Mouse (Mus musculus) forebrain, postnatal 0 days (tissue): ENCODE measurements at regions not wholly inside any gene's neighbourhood (a gene's known extent, or its start where the extent isn't known, plus 50 kb on each side); places are given as distances from the start of the nearest gene placed in this dataset.

Experiments used
- ATAC-seq: fragments of 200-750 bp; cut with Nextera tagmentation; 2 replicates; pipeline ENCODE4 v1.8.0; 2017; ENCODE audit warnings: mild to moderate bottlenecking, moderate library complexity
- DNase-seq: peaks from one replicate; pipeline ENCODE4 v3.0.0-alpha.2; 2015
- H3K27ac ChIP-seq: fragments of 300-500 bp; sonication (generic); 2 replicates; pipeline ENCODE4 v1.5.1; 2014; ENCODE audit warnings: low read depth, mild to moderate bottlenecking, antibody characterized with exemption, low read length, moderate library complexity, mixed read lengths
- H3K27me3 ChIP-seq: fragments of 300-500 bp; sonication (generic); 2 replicates; pipeline ENCODE4 v1.6.1; 2014; ENCODE audit warnings: mild to moderate bottlenecking, low read length, mixed read lengths; ENCODE audit not compliant: insufficient read depth
- H3K36me3 ChIP-seq: fragments of 300-500 bp; sonication (generic); 2 replicates; pipeline ENCODE4 v1.6.1; 2014; ENCODE audit warnings: mild to moderate bottlenecking, moderate library complexity; ENCODE audit not compliant: insufficient read depth
- H3K4me1 ChIP-seq: fragments of 300-500 bp; sonication (generic); 2 replicates; pipeline ENCODE4 v1.6.1; 2014; ENCODE audit warnings: antibody characterized with exemption; ENCODE audit not compliant: insufficient read depth
- H3K4me2 ChIP-seq: fragments of 300-500 bp; sonication (generic); 2 replicates; pipeline ENCODE4 v1.6.1; 2014; ENCODE audit warnings: low read depth, mild to moderate bottlenecking, moderate library complexity
- H3K4me3 ChIP-seq: fragments of 300-500 bp; sonication (generic); 2 replicates; pipeline ENCODE4 v1.5.1; 2014; ENCODE audit warnings: low read depth, low read length, mixed read lengths
- H3K9ac ChIP-seq: fragments of 300-500 bp; sonication (generic); 2 replicates; pipeline ENCODE4 v1.6.1; 2014; ENCODE audit warnings: mild to moderate bottlenecking
- H3K9me3 ChIP-seq: fragments of 300-500 bp; sonication (generic); 2 replicates; pipeline ENCODE4 v1.6.1; 2016; ENCODE audit warnings: low read length
- CTCF ChIP-seq: sonication (generic); IDR thresholded peaks from 2 replicates; pipeline ENCODE4 v1.5.1; 2016; ENCODE audit warnings: antibody characterized with exemption, control low read depth, low read depth
- WGBS: fragments of 180-500 bp; shearing (Covaris S2); extraction: QIAGEN DNeasy Blood & Tissue Kit; methylation state at CpG from one replicate; pipeline ENCODE4 v1.1.7; 2014; 5-methylcytosine and 5-hydroxymethylcytosine counted together

DNA sequence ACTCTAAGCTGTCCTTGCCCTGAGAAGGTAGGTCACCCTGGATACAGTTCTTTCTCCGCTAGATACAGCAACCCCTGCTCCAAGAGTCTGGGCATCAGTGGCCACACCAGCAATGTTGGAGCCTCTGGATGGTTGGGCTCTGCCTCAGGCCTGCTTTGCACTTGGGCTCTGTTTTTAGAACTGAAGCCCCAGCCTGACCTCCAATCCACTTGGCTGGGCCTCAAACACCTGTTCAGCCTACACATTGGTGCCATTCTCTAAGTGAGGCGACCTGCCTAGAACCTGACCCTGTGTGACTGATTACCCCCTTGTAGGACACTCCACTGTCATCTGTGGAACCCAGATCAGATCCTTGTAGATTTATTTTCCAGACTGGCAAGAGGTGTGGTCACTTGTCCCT lies 289.8 kb downstream of the Gm826 start:
- Histone ChIP-seq H3K4me2 (no peak overlapping the region), H3K36me3 (no peaks in the 10 kb centered on the region), H3K27ac (no peak overlapping the region), H3K27me3 (no peaks in the 10 kb centered on the region), H3K4me3 (no peak overlapping the region), H3K9me3 (no peaks in the 10 kb centered on the region), H3K4me1 (no peaks in the 10 kb centered on the region), H3K9ac (no peak overlapping the region)
- ATAC-seq, result no peak
- no peak for DNase-seq
- WGBS, result 94% methylated on average over 2 of the region's 2 CpGs
- no peak for TF ChIP-seq CTCF

DNA sequence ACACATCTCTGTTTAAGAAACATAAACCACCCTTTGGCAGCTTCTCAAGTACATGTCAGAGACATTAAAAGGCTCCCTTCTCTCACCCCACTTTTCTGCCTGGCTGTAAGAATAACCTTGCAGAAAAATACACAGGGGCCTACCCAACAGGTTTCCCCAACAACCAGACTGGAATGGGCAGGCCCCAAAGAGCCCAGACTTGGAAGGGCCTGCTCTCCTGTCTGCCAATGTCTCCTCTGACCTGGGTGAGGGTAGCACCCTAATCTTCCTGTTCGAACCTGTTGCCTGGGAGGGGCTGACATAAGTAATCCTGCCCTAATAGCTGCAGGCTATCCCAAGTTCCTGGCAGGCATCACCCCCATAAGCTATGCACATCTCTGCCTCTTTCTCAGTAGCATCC lies 304.5 kb downstream of the Gm826 start:
- no peak overlapping the region for H3K9ac ChIP-seq
- DNase-seq (no peak), ATAC-seq (no peak)
- no peak for TF ChIP-seq CTCF
- H3K4me2 ChIP-seq, result no peak overlapping the region
- no peaks in the 10 kb centered on the region for H3K36me3 ChIP-seq
- WGBS, result 59% methylated on average over 1 of the region's 1 CpGs
- H3K4me3 ChIP-seq, result no peak overlapping the region
- no peak overlapping the region for H3K27ac ChIP-seq
- no peaks in the 10 kb centered on the region for H3K4me1 ChIP-seq
- no peaks in the 10 kb centered on the region for H3K9me3 ChIP-seq
- H3K27me3 ChIP-seq, result no peaks in the 10 kb centered on the region

DNA sequence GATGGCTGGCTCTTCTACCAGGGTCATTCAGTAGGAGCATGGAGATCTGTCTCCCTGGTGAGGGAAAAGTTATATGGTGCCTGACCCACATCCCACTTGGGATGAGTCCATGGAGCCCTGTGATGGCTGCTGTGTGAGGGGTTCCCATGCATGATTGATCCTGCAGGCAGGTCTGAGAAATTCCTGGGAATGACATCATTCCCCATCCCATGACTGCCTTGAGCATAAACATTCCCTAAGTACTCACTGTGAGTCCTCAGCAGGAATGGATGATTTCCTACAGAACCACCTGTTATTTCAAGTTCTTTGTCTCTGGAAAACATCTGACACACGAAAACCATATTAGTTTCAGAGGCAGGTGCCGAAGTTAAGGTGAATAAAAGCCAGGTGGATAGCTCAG lies 305.5 kb downstream of the Gm826 start:
- Histone ChIP-seq H3K9me3 (no peaks in the 10 kb centered on the region), H3K4me1 (no peaks in the 10 kb centered on the region), H3K4me3 (no peak overlapping the region), H3K27me3 (no peaks in the 10 kb centered on the region), H3K9ac (no peak overlapping the region), H3K27ac (no peak overlapping the region), H3K4me2 (no peak overlapping the region), H3K36me3 (no peaks in the 10 kb centered on the region)
- DNase-seq (no peak), ATAC-seq (no peak)
- WGBS, result 87% methylated on average over 2 of the region's 2 CpGs
- TF ChIP-seq CTCF, result no peak

DNA sequence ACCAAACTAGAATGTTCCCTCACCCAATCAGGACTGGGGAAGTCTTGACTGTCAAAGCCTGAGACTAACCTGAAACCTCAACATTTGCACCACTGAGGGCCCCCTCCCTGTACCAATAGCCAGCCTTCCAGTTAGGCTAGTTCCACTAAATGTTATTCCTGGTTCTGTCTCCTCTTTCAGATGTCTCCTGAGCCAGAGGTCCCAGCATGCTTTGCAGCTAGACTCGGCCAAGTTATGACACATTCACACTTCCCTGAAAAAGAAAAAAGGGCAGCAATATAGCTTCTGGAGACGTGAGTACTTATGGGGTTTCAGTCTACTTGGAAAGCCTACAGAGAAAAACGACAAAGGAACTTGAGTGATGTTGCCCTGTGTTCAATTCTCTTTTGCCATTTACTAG lies 308.1 kb downstream of the Gm826 start:
- H3K27me3 ChIP-seq, result no peaks in the 10 kb centered on the region
- no peaks in the 10 kb centered on the region for H3K9me3 ChIP-seq
- H3K4me2 ChIP-seq, result no peak overlapping the region
- H3K4me3 ChIP-seq, result no peak overlapping the region
- TF ChIP-seq CTCF, result no peak
- WGBS, result 53% methylated on average over 3 of the region's 3 CpGs
- no peaks in the 10 kb centered on the region for H3K4me1 ChIP-seq
- DNase-seq, result no peak
- H3K27ac ChIP-seq, result no peak overlapping the region
- no peaks in the 10 kb centered on the region for H3K36me3 ChIP-seq
- H3K9ac ChIP-seq, result no peak overlapping the region
- ATAC-seq, result no peak

DNA sequence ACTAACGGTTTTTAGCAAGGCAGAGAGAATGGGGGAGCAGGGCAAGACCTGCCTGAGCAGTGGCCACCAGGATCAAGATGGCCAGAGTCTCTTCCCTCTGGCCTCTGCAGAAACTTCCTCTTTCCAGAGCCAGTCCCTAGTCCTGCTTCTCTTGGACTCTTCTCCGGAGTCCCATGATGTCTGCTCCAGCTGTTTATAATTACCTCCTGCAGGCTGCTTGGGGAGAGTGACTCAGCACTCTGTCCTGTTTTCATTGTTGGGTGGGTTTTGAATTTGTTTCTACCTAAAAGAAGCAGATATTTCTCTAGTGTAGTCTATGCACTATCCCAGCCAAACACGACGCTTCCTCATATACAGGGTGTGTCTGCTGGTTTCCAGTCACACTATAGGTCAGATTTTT lies 312.4 kb downstream of the Gm826 start:
- ATAC-seq (no peak), DNase-seq (no peak)
- Histone ChIP-seq H3K4me2 (no peak overlapping the region), H3K27ac (no peak overlapping the region), H3K9me3 (no peaks in the 10 kb centered on the region), H3K4me1 (no peaks in the 10 kb centered on the region), H3K27me3 (no peaks in the 10 kb centered on the region), H3K4me3 (no peak overlapping the region), H3K9ac (no peak overlapping the region), H3K36me3 (no peaks in the 10 kb centered on the region)
- 63% methylated on average over 4 of the region's 4 CpGs for WGBS
- no peak for TF ChIP-seq CTCF

DNA sequence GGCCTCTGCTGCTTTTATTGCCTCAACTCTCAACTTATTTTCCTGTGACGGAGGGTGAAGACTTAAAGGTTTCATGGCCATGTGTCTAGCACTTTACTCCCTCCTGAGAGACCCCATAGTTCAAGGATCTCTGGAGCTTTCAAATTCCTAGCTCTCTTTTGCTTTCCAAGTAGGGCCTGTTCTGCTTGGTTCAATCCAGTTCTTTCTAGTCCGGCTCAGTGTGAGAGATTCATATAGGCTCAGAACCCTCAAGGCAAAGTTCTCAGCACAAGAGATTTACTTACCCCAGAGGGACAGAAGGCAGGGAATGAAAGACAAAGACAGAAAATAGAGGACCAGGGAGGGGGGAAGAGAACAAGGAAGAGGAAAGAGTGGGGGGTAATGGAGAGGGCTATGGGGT lies 313.1 kb downstream of the Gm826 start:
- WGBS, result 84% methylated on average over 2 of the region's 2 CpGs
- ATAC-seq (no peak), DNase-seq (no peak)
- no peaks in the 10 kb centered on the region for H3K4me1 ChIP-seq
- no peaks in the 10 kb centered on the region for H3K9me3 ChIP-seq
- H3K4me3 ChIP-seq, result no peak overlapping the region
- H3K4me2 ChIP-seq, result no peak overlapping the region
- H3K36me3 ChIP-seq, result no peaks in the 10 kb centered on the region
- H3K27ac ChIP-seq, result no peak overlapping the region
- H3K27me3 ChIP-seq, result no peaks in the 10 kb centered on the region
- H3K9ac ChIP-seq, result no peak overlapping the region
- TF ChIP-seq CTCF, result no peak

DNA sequence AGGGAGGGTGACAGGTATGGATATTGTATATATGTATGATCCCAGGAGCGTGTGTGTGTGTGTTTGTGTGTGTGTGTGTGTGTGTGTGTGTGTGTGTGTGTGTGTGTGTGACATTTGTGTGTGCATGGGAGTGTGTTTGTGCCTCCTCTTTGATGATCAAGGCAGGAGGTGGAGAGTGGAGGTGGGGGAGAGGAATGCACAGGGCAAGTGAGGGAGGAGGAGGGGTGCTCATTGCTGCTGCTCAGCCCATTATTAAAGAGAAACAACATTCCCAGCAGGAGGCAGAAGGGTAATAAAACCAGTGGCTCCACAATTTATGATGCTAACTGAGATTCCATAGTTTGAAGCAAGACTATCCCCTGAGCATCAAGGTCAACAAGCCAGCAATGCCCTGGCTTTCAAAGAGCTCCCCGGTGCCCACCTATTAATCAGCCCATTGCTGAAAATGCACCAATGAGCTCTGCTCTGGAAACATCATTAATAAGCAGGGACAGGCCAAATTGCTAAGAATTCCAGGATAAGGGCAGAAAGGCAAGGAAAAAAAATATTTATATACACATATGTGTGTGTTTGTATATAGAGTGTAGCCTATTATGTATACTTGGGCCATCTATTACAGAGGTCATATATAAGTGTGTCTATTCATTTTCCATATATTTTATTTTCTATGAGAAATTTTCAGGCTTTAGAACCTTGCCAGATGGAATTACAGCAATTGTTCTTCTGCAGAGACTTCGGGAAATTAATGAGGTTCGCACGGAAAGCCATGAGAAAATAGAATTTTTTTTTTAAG lies 316.7 kb downstream of the Gm826 start:
- ATAC-seq (no peak), DNase-seq (no peak)
- Histone ChIP-seq H3K9me3 (no peaks in the 10 kb centered on the region), H3K36me3 (no peaks in the 10 kb centered on the region), H3K27me3 (no peaks in the 10 kb centered on the region), H3K27ac (no peak overlapping the region), H3K4me1 (no peaks in the 10 kb centered on the region), H3K4me3 (no peak overlapping the region), H3K9ac (no peak overlapping the region), H3K4me2 (no peak overlapping the region)
- TF ChIP-seq CTCF, result no peak
- 37% methylated on average over 5 of the region's 5 CpGs for WGBS

GRCm38 (mm10) chr2:160011421-160011820 lies 322.5 kb downstream of the Gm826 start:
- WGBS, result 85% methylated on average over 6 of the region's 6 CpGs
- TF ChIP-seq CTCF, result no peak
- Histone ChIP-seq H3K4me2 (no peak overlapping the region), H3K9ac (no peak overlapping the region), H3K4me1 (no peaks in the 10 kb centered on the region), H3K9me3 (no peaks in the 10 kb centered on the region), H3K36me3 (no peaks in the 10 kb centered on the region), H3K4me3 (no peak overlapping the region), H3K27me3 (no peaks in the 10 kb centered on the region), H3K27ac (no peak overlapping the region)
- no peak for DNase-seq
- no peak for ATAC-seq
